Comparison of ENCODE assay signal across 24 mouse cellular contexts in the genomic region with DNA sequence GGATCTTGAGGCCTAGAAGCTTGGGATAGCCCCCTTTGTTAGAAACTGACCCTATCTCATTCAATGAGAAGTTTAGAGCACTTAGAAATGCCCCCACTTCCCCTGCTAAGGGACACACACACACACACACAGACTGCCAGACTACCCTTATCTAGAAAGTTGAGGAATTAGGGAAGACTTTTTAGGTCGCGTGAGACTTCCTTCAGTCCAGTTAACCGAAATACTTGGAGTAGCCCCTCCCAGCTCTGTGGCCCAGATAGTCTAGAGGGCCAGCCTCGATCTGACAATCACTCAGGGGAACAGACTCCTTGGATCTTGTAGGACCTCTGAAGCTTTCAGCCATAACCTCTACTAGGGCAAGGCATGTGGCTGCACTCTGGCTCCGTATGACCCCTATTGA. TPM values are rescaled to one million over a fixed set of nuclear protein-coding genes. Genes with fewer than 3 reads are reported as not detected.
DNase-seq lines count a peak whose midpoint lies in the region; ATAC-seq and TF ChIP-seq lines count a peak whose summit lies in the region.
"Had no signal": no experiment of that assay in that cellular context is flagged by ENCODE, and none has a peak within 500 bp of the region (broad histone marks: within the 10 kb centered on the region; RNA-seq: fewer than 3 reads in every experiment).

No protein-coding gene starts in this region.

- 16% methylated on average over 5 of the region's 5 CpGs for WGBS in heart, embryonic 14.5 days
- 18% methylated on average over 5 of the region's 5 CpGs for WGBS in liver, embryonic 13.5 days (ENCODE audit: insufficient replicate concordance)

- no peak overlapping the region for H3K4me3 ChIP-seq in heart, embryonic 14.5 days (ENCODE audit: control insufficient read depth in 1 of 2, insufficient read depth in 1 of 2, low read depth in 1 of 2, low read length in 2 of 2)
- H3K4me3 ChIP-seq in MEL (ENCODE audit: control insufficient read depth in 1 of 2, insufficient read depth in 1 of 2, low read depth in 2 of 2, low read length in 2 of 2): no peak overlapping the region
- H3K4me3 ChIP-seq in liver, embryonic 13.5 days (replicated peaks): no peak overlapping the region
- H3K4me3 ChIP-seq: embryonic facial prominence, embryonic 10.5 days; gastrocnemius, adult 2 months; hindbrain, embryonic 15.5 days; limb, embryonic 13.5 days; midbrain, embryonic 10.5 days had no signal

- H3K36me3 ChIP-seq in heart, embryonic 14.5 days (ENCODE audit: control insufficient read depth, insufficient read depth, low read length): no peaks in the 10 kb centered on the region
- peaks cover 0 to 31% of the 10 kb centered on the region in 2 experiments; a peak in 2 of 4 replicates for H3K36me3 ChIP-seq in MEL (ENCODE audit: control insufficient read depth in 1 of 2, insufficient read depth in 2 of 2, low read length in 2 of 2)
- H3K36me3 ChIP-seq in liver, embryonic 13.5 days: no peaks in the 10 kb centered on the region
- H3K36me3 ChIP-seq: embryonic facial prominence, embryonic 10.5 days; hindbrain, embryonic 15.5 days; limb, embryonic 13.5 days; midbrain, embryonic 10.5 days had no signal

- H3K4me1 ChIP-seq in heart, embryonic 14.5 days (ENCODE audit: control insufficient read depth in 2 of 2, insufficient read depth in 2 of 2, low read length in 2 of 2): peaks cover 5 to 8% of the 10 kb centered on the region in 2 experiments; a peak in 1 of 4 replicates
- peaks cover 7 to 43% of the 10 kb centered on the region in 2 experiments for H3K4me1 ChIP-seq in MEL (ENCODE audit: control insufficient read depth in 1 of 2, insufficient read depth in 2 of 2, low read length in 2 of 2)
- H3K4me1 ChIP-seq in liver, embryonic 13.5 days (replicated peaks): peaks cover 37% of the 10 kb centered on the region
- H3K4me1 ChIP-seq: hindbrain, embryonic 15.5 days had no signal

- peaks cover 18% of the 10 kb centered on the region for H3K27me3 ChIP-seq in heart, embryonic 14.5 days (ENCODE audit: control insufficient read depth, insufficient read depth, low read length)
- no peaks in the 10 kb centered on the region for H3K27me3 ChIP-seq in MEL (ENCODE audit: control insufficient read depth in 1 of 2, insufficient read depth in 2 of 2, low read length in 2 of 2)
- peaks cover 7% of the 10 kb centered on the region for H3K27me3 ChIP-seq in liver, embryonic 13.5 days
- H3K27me3 ChIP-seq: hindbrain, embryonic 15.5 days had no signal

- TF ChIP-seq CTCF in MEL (IDR thresholded peaks at IDR 0.05 in 2 of 3, conservative IDR thresholded peaks at IDR 0.05 in 1 of 3; ENCODE audit: control insufficient read depth in 1 of 3, insufficient read depth in 1 of 3, low read depth in 2 of 3, low read length in 3 of 3, poor library complexity in 1 of 3, severe bottlenecking in 1 of 3): no peak

- no peak overlapping the region for H3K27ac ChIP-seq in heart, embryonic 14.5 days (replicated peaks in 1 of 2; ENCODE audit: control insufficient read depth in 1 of 2, insufficient read depth in 1 of 2, low read depth in 2 of 2, low read length in 2 of 2)
- H3K27ac ChIP-seq in MEL (ENCODE audit: control insufficient read depth, low read depth, low read length): peak overlapping the region; percentile 47
- H3K27ac ChIP-seq in liver, embryonic 13.5 days: no peak overlapping the region
- H3K27ac ChIP-seq: gastrocnemius, adult 2 months; hindbrain, embryonic 15.5 days; limb, embryonic 13.5 days; midbrain, embryonic 10.5 days had no signal

- no peak for TF ChIP-seq EP300 in MEL (IDR thresholded peaks at IDR 0.05; ENCODE audit: low read depth in 1 of 2, low read length in 2 of 2)

- peak overlapping the region; percentile 23; the same call in 1 of the 2 replicates for H3K4me2 ChIP-seq in heart, embryonic 14.5 days (ENCODE audit: low read length)
- 0 out of 2 replicates have a peak overlapping the region, but pooled peaks have one; percentile 24 for H3K4me2 ChIP-seq in liver, embryonic 13.5 days
- H3K4me2 ChIP-seq: hindbrain, embryonic 15.5 days had no signal

- no peak for TF ChIP-seq RAD21 in MEL (IDR thresholded peaks at IDR 0.05; ENCODE audit: low read depth, low read length)

- no peak for ATAC-seq in heart, embryonic 14.5 days (ENCODE audit: insufficient number of reproducible peaks, insufficient read depth, low FRiP score, low read depth)
- no peak for ATAC-seq in liver, embryonic 13.5 days (ENCODE audit: low read depth)

- TF ChIP-seq POLR2A in MEL (IDR thresholded peaks at IDR 0.05; ENCODE audit: control insufficient read depth in 1 of 2, insufficient read depth in 1 of 2, low read depth in 1 of 2, low read length in 2 of 2, poor library complexity in 1 of 2): no peak

- H3K9me3 ChIP-seq in heart, embryonic 14.5 days (ENCODE audit: control insufficient read depth, low read length): no peaks in the 10 kb centered on the region
- H3K9me3 ChIP-seq in MEL (replicated peaks; ENCODE audit: insufficient read depth, low read length): no peaks in the 10 kb centered on the region
- no peaks in the 10 kb centered on the region for H3K9me3 ChIP-seq in liver, embryonic 13.5 days (replicated peaks)
- H3K9me3 ChIP-seq: embryonic facial prominence, embryonic 10.5 days; hindbrain, embryonic 15.5 days; limb, embryonic 13.5 days; midbrain, embryonic 10.5 days had no signal

- no peak for DNase-seq in heart, adult 9 months (ENCODE audit: low spot score in 2 of 2)
- peak; percentile 15 for DNase-seq in kidney, postnatal 10 days
- DNase-seq in kidney, adult 18-20 months: no peak
- peak; percentile 34 for DNase-seq in MEL (ENCODE audit: low read depth, low spot score)
- no peak for DNase-seq in liver, embryonic 13.5 days
- DNase-seq in right cerebral cortex, adult 18-20 months: no peak
- no peak for DNase-seq in left cerebral cortex, adult 18-20 months (ENCODE audit: low spot score in 2 of 2)
- DNase-seq: adrenal gland, adult 2 months; B cell, adult 2 months; cerebellum, adult 8-10 months; gastrocnemius, adult 2 months; heart, postnatal 36 days; lung, adult 2 months; lung, postnatal 4 days; retina, postnatal 1 day; right cerebral cortex, postnatal 4 days; thymus, postnatal 25 days had no signal

- H3K79me2 ChIP-seq in MEL (ENCODE audit: control insufficient read depth, insufficient read depth, low read length, poor library complexity): no peaks in the 10 kb centered on the region

- no peak overlapping the region for H3K9ac ChIP-seq in heart, embryonic 14.5 days (ENCODE audit: low read length)
- H3K9ac ChIP-seq in MEL (ENCODE audit: control insufficient read depth, low read depth, low read length, poor library complexity, severe bottlenecking): no peak overlapping the region
- no peak overlapping the region for H3K9ac ChIP-seq in liver, embryonic 13.5 days
- H3K9ac ChIP-seq: hindbrain, embryonic 15.5 days; limb, embryonic 13.5 days had no signal

TF ChIP-seq in MEL, 35 proteins besides CTCF, POLR2A, EP300 and RAD21:
- TF ChIP-seq MAX (IDR thresholded peaks at IDR 0.05; ENCODE audit: low read length): no peak
- TF ChIP-seq GABPA (IDR thresholded peaks at IDR 0.05; ENCODE audit: low read depth, low read length): no peak
- TF ChIP-seq BHLHE40 (IDR thresholded peaks at IDR 0.05; ENCODE audit: borderline replicate concordance, low read depth, low read length): peak; percentile 54; the same call in 1 of the 2 replicates
- no peak for TF ChIP-seq MAZ (IDR thresholded peaks at IDR 0.05; ENCODE audit: low read depth, low read length)
- TF ChIP-seq GATA1 (IDR thresholded peaks at IDR 0.05; ENCODE audit: low read depth, low read length): no peak
- no peak for TF ChIP-seq POLR2AphosphoS2 (IDR thresholded peaks at IDR 0.05; ENCODE audit: low read length)
- no peak for TF ChIP-seq RCOR1 (IDR thresholded peaks at IDR 0.05; ENCODE audit: low read depth, low read length)

RNA-seq across cellular contexts. Expression of gene Ggt1, which starts 6.6 kb away (rescaled TPM):
- 0.69 and 1.4 TPM in 2 replicates for polyA plus RNA-seq in heart, embryonic 14.5 days (2014; fragmentation: Nextera tagmentation; extraction: Ambion mirVana)
- total RNA-seq in MEL (2012; rRNA removed): 0.46 and 1.4 TPM in 2 replicates
- polyA plus RNA-seq in MEL (2012; ENCODE audit: insufficient read depth in 1 of 2, insufficient read length in 2 of 2, low read depth in 1 of 2, low replicate concordance in 2 of 2, missing spikeins in 1 of 2): 1 to 10 TPM in 1 of 2 experiments, not detected in 1; 3.2 TPM
- polyA plus RNA-seq in liver, embryonic 13.5 days (2015; fragmentation: Nextera tagmentation; extraction: Ambion mirVana): 4.7 and 5.4 TPM in 2 replicates
- total RNA-seq in left cerebral cortex, adult 18-20 months (2021): 1 to 10 TPM; 3.6 to 4.1 TPM
- total RNA-seq: adrenal gland, adult 2 months; gastrocnemius, adult 2 months; heart, postnatal 36 days; monocyte, adult 5-6 weeks had no signal

RNA-seq across cellular contexts. Expression of gene Lrrc75b, which starts 7.9 kb away (rescaled TPM):
- 1.1 and 2.7 TPM in 2 replicates for polyA plus RNA-seq in heart, embryonic 14.5 days (2014; fragmentation: Nextera tagmentation; extraction: Ambion mirVana)
- total RNA-seq in MEL (2012; rRNA removed): not detected in 2 replicates
- not detected for polyA plus RNA-seq in MEL (2012; ENCODE audit: insufficient read depth in 1 of 2, insufficient read length in 2 of 2, low read depth in 1 of 2, low replicate concordance in 2 of 2, missing spikeins in 1 of 2)
- 0.05 and 0.07 TPM in 2 replicates for polyA plus RNA-seq in liver, embryonic 13.5 days (2015; fragmentation: Nextera tagmentation; extraction: Ambion mirVana)
- total RNA-seq in left cerebral cortex, adult 18-20 months (2021): 10 to 100 TPM; 10.2 to 10.5 TPM
- total RNA-seq: common myeloid progenitor, adult 5-6 weeks; monocyte, adult 5-6 weeks had no signal

RNA-seq across cellular contexts. Expression of gene Ggt5, which starts 21.1 kb away (rescaled TPM):
- polyA plus RNA-seq in heart, embryonic 14.5 days (2014; fragmentation: Nextera tagmentation; extraction: Ambion mirVana): 7.6 and 8.1 TPM in 2 replicates
- total RNA-seq in MEL (2012; rRNA removed): 0.03 TPM in 1 of 2 replicates, not detected in the other
- polyA plus RNA-seq in MEL (2012; ENCODE audit: insufficient read depth in 1 of 2, insufficient read length in 2 of 2, low read depth in 1 of 2, low replicate concordance in 2 of 2, missing spikeins in 1 of 2): under 1 TPM in 1 of 2 experiments, not detected in 1; 0.11 TPM
- 0.52 and 0.59 TPM in 2 replicates for polyA plus RNA-seq in liver, embryonic 13.5 days (2015; fragmentation: Nextera tagmentation; extraction: Ambion mirVana)
- total RNA-seq in left cerebral cortex, adult 18-20 months (2021): 1 to 10 TPM; 2.2 to 2.9 TPM

RNA-seq across cellular contexts. Expression of gene Gucd1, which starts 50.3 kb away (rescaled TPM):
- polyA plus RNA-seq in heart, embryonic 14.5 days (2014; fragmentation: Nextera tagmentation; extraction: Ambion mirVana): 32.8 and 39.7 TPM in 2 replicates
- total RNA-seq in MEL (2012; rRNA removed): 17.7 and 18.7 TPM in 2 replicates
- 10 to 100 TPM in 1 of 2 experiments, not detected in 1; 30.7 TPM for polyA plus RNA-seq in MEL (2012; ENCODE audit: insufficient read depth in 1 of 2, insufficient read length in 2 of 2, low read depth in 1 of 2, low replicate concordance in 2 of 2, missing spikeins in 1 of 2)
- 48.7 and 50.4 TPM in 2 replicates for polyA plus RNA-seq in liver, embryonic 13.5 days (2015; fragmentation: Nextera tagmentation; extraction: Ambion mirVana)
- 10 to 100 TPM; 15.3 to 15.9 TPM for total RNA-seq in left cerebral cortex, adult 18-20 months (2021)

RNA-seq across cellular contexts. Expression of gene Snrpd3, which starts 50.7 kb away (rescaled TPM):
- polyA plus RNA-seq in heart, embryonic 14.5 days (2014; fragmentation: Nextera tagmentation; extraction: Ambion mirVana): 90.6 and 92.9 TPM in 2 replicates
- 155 TPM in 2 replicates for total RNA-seq in MEL (2012; rRNA removed)
- 100 to 1,000 TPM in 1 of 2 experiments, not detected in 1; 643 TPM for polyA plus RNA-seq in MEL (2012; ENCODE audit: insufficient read depth in 1 of 2, insufficient read length in 2 of 2, low read depth in 1 of 2, low replicate concordance in 2 of 2, missing spikeins in 1 of 2)
- polyA plus RNA-seq in liver, embryonic 13.5 days (2015; fragmentation: Nextera tagmentation; extraction: Ambion mirVana): 109 and 141 TPM in 2 replicates
- 10 to 100 TPM; 66.6 TPM for total RNA-seq in left cerebral cortex, adult 18-20 months (2021)

Comparison
In these comparisons a context has a peak if more than half of its experiments do, and no peak if none do; other contexts are left out.
1. DNase-seq: peak in kidney, postnatal 10 days (single experiment) and MEL (single experiment); none in heart, adult 9 months (0 of 2), kidney, adult 18-20 months (single experiment), liver, embryonic 13.5 days (single experiment), right cerebral cortex, adult 18-20 months (single experiment) and left cerebral cortex, adult 18-20 months (0 of 2).